Mouse (Mus musculus): ENCODE measurements around the gene Igsf6.

Gene Igsf6

DNA sequence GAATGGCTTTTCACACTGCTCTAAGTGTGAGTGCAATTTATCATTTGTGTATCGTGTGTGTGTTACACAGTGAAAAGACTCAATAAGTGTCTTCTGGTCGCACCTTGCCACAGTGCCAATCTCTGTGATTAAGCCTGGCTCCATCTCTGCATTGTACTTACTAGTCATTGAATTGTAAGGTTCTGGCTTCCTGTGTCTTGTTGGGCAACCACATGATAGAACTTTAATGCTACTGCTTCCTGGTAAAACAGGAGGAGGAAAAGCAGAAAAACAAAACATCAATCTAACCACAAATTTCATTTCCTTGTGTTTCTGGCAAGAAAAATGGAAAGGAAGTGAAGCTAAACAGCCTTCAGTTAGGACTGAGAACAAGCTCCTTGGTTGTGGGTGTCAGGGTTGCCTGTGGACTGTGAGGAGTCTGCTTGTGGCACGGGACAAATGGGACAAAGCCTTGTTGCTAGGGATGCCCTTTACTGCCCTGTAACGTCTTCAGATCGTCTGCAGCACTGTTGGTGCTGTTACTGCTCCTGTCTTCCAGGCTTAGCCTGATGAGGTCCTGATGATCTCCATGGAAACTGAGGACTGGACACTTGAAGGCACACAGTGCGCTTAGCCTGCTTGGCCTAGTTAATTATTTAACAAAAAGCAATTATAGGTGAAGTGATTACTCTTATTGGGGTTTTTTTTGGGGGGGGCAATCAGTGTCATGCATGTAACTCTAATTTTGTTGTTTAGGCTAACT, 14.7 kb downstream of the Igsf6 start:
- in situ Hi-C loops (cut with MboI, MseI) = no loop called here

DNA sequence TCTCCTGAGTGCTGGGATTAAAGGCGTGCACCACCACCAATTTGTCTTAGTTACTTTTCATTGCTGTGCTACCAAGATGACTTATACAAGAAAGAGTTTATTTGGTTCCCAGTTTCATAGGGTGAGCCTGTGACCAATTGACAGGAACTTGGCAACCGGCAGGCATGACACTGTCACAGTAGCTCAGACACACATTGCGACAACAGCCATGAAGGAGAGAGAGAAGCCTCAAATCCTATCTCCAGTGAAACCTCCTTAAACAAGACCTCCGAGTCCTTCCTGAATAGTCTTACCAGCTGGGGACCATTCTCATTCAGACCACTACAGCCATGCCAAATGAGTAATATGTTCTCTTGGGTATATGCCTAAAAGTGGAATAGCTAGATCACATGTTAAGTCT, 21.3 kb downstream of the Igsf6 start:
- in situ Hi-C loops (cut with MboI, MseI) = no loop called here

DNA sequence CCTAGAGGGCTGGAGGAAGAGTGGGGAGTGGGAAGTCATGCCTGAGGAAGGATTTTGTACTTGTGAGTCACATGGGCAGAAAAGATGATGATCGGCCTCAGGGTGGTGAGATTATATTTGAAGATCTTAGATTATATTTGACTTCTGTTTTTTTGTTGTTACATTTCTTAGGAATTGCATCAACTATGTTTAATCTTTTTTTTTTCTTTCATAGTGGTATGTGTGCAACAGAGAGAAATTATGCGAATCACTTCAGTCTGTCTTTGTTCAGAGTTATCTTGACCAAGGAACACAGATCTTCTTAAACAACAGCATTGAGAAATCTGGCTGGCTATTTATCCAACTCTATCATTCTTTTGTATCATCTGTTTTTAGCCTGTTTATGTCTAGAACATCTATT, 26.7 kb downstream of the Igsf6 start:
- in situ Hi-C loops (cut with MboI, MseI) = no loop called here

DNA sequence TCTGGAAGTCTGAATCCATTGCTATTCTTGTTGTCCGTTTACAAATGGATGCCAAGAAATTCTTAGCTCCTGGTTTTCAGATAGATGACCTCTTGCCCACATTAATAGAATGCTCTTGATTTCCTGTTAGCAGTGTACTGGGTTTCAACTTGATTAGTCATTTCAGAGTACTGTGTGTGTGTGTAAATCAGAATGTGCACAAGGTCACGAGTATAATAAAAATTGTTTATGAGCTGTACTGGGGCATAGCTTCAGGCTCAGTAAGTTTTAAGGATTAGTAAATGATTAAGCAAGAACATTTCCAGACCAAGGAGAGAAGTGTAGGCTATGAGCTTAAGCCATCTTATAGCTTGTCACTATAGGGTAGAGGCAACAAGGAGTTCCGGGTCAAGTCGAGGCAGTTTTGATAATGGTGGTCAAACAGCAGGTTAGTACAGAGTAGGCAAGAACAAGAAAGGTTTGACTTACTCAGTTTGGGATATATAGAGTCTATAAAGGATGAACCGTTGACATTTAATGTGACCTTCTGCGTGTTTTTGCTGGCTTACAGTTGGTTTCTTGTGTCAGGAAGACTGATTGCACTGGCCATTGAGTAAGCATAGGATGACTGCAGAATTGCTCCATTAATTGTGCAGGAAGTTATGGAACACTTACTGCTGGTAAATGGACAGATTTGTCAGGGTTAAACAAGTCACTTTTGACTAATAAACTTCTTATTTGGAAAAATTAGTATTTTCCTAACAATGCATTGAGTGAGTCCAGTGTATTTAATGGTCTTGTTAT, 28.5 kb downstream of the Igsf6 start:
- in situ Hi-C loops (cut with MboI, MseI) = no loop called here

DNA sequence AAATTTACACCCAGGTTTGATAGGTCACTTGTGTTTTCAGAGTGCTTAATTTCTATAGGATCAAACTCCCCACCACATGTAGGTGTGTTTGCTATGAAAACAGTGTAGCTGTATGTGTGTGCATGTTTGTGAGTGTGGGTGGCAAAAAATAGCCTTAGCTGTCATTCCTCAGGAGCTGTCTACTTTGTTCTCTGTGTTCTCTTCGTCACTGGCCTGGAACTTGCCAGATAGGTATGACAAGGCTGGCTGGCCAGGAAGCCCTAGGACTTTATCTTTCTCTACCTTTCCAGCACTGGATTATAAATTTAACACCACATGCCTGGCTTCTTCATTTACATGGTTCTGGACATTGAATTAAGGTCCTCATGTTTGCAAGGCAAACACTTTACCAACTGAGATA, 30.1 kb downstream of the Igsf6 start:
- in situ Hi-C loops (cut with MboI, MseI) = no loop called here

DNA sequence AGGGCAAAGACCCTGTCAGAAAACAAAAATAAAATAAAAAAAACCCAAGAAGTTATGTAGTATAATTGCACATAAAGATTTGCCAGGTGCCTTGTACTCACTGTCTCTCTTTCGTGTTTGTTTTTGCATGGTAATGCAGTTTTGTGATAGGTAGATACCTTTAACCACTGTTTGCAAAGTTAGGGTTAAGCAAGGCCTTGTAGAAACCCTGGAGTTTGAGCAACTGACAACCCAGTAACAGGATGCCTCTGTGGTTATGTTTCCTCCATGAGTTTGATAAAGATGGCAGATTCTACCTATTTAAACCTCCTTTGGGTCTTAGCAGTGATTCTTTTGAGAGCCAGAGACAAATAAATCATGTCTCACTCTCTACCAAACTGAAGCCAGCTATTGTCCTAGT, 30.9 kb downstream of the Igsf6 start:
- in situ Hi-C loops (cut with MboI, MseI) = no loop called here

DNA sequence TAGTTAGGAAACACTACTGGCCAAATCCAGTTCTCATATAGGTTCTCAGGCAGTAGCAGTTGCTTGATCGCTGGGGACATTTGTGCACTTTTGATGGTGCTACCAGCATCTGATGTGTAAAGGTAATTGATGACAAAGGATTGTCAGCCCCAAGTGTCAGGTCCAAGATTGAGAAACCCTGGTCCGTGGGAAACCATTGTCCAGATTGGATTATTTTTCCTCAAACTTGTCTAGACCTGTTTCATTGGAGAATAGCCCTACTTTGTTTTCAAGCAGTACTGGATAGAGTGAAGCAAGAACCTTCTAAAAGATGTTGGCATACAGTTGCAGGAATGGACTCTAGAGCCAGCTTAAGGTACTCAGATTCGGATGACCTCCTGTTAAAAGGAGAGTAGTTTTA, 31.4 kb downstream of the Igsf6 start:
- in situ Hi-C loops (cut with MboI, MseI) = no loop called here

DNA sequence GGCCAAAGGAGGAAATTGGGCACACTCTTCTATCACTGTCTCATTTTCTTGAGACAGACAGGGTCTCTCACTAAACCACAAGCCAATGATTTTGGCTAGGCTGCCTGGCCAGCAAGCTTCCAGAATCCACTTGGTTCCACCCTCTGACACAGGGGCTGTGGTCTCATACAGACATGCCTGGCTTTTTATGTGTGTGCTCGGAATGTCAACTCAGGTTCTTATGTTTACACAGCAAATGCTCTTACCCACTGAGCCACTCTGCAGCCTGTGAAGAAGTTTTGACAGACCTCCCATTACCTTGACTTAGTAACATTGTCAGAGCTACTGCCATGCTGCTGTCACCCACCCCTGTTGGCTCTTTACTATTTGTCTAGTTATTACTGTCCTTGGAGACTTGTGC, 32.4 kb downstream of the Igsf6 start:
- in situ Hi-C loops (cut with MboI, MseI) = no loop called here

DNA sequence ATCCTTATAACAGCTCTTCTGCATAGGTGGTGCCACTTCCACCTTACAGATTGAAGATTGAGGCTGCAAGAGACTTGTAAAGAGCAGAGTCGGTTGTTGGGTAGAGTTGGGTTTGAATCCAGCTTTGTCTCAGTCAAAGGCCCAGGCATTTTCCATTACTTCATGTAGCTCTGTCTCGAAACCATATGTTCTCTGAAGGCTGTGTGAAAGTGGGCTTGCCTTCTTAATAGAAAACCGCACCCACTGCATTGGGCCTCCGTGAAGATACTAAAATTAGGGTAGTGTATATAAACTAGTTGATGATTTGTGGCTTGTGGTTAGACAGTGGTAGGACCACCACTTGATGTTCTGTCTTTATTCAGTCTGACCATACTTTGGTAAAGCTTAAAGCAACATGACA, 33.8 kb downstream of the Igsf6 start:
- in situ Hi-C loops (cut with MboI, MseI) = no loop called here

DNA sequence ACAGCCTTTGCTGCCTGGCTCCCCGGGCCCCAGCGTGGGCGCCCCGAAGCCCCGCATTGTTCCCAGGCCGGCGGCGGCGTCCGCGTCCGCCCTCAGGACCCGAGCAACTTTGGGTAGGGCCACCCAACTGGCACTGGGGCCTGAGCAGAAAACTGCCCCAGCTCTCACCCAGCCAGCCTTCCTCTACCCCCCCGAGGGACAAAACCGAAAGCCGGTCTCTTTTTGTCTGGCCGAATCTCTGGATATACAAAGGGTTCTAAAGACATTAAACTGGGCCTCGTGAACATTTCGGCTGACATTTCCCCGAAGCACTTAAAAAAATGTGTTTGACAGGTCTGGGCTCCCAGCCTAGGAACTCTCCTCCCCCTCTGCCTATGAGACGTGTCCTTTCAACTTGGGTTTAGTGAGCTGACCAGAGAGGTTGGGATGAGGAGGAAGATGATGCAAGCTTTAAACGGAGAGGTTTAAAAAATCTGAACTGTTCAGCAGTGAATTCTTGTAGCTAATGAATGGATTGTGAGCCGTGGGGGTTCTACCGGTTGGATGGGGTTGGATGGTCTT, 39.1 kb downstream of the Igsf6 start:
- in situ Hi-C loops (cut with MboI, MseI) = no loop called here

DNA sequence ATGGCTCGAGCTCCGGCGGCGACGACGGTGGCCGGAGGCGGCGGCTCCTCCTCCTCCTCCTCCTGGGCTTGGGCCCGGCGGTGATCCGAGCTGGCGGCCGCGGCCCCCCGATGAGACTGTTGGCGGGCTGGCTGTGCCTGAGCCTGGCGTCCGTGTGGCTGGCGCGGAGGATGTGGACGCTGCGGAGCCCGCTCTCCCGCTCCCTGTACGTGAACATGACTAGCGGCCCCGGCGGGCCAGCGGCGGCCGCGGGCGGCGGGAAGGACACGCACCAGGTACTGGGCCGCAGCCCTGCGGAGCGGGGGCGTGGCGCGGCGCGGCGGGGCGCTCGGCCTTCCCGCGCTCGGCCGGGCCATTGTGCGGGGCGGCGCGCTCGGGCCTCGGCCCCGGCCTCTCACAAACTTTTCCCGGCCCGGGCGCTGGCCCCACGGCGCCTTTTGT, 39.7 kb downstream of the Igsf6 start:
- in situ Hi-C loops (cut with MboI, MseI) = no loop called here

DNA sequence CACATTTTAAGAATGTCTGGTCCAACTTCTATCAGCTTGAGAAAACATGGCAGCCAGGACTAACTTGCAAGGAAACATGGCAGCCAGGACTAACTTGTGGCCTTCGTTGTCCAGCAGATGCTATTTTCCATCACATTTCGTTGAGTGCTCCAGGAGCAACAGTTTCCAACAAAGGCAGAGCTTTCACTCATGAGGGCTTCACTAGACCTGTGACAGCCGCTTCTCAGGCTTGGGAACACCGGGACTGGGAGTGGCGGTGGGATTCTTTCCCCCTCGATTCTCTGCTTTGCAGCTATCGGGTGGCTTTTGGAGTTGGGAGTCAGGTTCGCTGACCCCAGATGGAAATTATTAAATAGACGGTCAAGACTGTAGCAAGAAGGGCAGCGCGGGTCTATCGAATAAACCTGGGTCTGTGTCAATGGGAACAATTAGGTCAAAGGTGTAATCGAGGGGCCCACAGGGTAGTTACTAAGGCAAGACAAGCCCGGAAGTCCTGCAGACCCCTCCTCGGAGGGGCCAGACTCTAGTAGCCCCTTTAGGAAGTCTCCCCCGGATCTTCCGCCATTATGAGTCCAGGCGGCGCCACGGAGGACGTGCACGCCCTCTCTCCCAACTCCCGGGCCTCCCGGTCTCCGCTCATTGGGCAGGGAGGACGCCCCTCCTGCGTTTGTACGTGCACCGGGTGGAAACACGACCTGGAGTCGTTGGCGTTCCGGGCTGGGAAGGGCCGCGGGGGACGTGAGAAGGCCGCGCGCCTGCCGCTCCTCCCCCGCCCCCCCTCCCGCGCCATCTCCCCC, 40.3 kb downstream of the Igsf6 start, which contains the start of gene Mettl9:
Gene Mettl9, plus strand, starts transcription at position 590 of the 797 bp plus-strand sequence.
- in situ Hi-C loops (cut with MboI, MseI) = no loop called here

DNA sequence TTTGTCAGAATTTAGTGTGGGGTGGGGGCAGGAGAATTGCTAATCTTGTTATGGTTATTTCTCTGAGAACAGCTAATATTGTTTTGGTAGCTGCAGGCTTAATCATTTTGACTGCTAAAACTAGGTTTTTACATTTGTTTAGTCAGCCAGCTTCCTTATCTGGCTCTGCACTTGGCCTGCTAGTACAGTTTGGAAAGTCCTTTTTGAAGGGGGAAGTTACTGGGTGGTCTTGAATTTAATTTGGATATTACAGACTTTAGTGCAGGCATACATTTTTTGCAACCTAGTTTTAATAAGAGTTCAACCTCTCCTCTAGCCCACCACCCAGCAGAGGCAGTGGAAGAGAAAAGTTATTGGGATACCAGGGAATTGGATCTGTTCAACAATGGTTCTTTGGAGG, 44.4 kb downstream of the Igsf6 start:
- in situ Hi-C loops (cut with MboI, MseI) = loop anchor here (5.0 kb wide), 1 partner anchor 183 kb away; no protein-coding TSS in a partner anchor

DNA sequence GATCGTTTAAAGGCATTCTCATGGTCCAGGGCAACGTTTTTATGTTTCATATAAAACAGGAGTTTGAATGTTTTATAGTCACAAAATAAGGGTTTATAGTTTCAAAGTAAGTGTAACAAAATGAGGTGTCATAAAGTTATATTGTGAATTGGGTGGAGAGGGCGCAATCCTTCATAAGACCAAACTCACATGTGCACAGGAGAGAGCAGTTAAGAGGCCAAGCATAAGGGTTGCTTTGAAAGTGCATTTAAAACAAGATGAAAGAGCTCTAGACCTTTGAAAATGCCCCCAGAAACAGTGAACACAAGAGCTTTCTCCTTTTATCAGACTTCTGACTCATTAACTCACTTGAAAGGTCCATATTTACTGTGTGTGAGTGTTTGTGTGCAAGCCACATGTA, 48.1 kb downstream of the Igsf6 start:
- in situ Hi-C loops (cut with MboI, MseI) = loop anchor here (5.0 kb wide), 1 partner anchor 179 kb away; no protein-coding TSS in a partner anchor

DNA sequence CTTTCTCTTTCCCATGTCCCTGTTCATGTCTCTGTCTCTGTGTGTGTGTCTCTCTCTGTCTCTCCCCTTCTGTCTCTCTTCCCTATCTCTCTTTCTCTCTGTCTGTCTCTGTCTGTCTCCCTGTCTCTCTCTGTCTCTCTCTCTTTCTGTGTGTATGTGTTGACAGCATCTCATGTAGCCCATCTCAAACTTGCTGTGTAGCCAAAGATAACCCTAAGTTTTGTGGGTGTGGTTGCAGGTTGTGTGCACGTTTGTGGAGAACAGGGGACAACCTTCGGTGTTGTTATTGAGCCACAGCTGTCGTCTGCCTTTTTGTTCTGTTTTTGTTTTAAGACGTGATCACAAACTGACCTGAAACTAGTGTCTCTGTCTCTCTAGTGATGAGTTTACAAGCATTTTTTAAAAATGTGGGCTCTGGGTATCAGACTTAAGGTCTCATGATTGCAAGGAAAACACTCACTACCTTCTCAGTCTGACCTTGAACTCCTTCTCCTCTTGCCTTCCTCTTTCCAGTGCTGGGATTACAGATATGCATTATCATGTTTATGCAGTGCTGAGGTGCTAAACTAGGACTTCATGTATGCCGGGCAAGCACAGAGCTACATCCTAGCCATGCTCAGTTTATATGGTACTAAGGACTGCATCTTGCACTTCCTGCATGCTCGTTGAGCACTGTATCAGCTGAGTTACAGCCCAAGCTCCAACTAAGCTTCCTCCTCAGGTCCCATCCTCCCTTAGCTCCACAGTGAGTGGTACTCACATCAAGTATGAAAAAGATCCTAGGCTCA, 49.0 kb downstream of the Igsf6 start:
- in situ Hi-C loops (cut with MboI, MseI) = loop anchor here (5.0 kb wide), 1 partner anchor 178 kb away; no protein-coding TSS in a partner anchor

DNA sequence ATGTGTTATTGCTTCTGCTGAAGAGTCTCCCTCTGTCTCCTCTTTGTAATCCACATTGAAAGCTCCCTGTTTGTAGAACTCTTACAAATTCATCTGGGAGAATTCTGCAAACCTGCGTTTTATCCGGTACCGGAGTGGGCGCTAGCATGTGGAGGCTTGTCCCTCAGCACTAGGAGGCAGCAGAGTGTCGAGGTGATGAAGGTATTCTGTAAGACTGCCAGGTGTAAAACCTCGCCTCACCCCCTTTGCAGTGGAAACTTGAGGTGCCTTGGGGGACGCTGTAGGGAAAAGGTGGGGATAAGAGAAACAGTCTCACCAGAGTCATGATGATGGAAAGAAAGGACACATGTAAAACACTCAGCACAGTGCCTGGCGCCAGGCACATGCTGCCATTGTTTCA, 54.1 kb downstream of the Igsf6 start:
- in situ Hi-C loops (cut with MboI, MseI) = no loop called here

DNA sequence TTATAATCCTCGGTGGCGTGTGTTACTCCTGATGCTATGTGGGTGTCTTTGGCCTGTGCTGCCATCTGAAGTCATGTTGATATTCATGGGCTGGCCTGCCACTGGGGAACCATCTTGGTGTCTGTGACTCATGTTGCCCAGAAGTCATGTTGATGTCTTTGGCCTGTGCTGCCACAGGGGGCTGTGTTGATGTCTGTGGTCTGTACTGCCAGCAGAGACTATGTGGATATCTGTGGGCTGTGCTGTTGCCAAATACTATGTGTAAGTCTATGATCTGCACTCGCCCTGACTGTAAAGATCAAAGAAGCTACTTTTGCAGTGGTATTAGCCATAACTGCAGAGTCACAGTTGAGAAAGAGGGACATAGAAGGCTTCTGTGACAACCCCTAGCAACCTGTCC, 55.6 kb downstream of the Igsf6 start:
- in situ Hi-C loops (cut with MboI, MseI) = no loop called here

DNA sequence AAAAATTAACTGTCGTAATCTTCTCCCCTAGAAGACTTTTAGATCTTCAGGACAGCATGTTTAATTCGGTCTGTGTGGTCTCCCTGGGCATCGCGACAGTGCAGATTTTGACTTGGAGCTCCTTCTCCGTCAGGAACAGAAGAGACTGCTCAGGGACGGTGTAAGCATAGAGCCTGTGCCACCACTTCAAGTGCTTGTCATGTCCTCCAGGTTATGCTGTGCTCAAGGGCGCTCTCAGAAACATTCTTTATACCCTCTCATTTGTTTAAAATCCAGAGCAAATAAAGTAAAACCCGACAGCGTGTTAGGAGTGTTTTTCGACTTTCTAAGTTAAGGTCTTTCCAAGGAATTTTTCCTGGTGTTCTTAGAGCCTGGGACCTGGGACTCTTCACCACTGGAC, 59.9 kb downstream of the Igsf6 start:
- in situ Hi-C loops (cut with MboI, MseI) = no loop called here
